Mouse (Mus musculus) forebrain, embryonic 10.5 days (tissue): ENCODE results near the gene Lrrfip2. TPM values are rescaled to one million over a fixed set of nuclear protein-coding genes. Genes with fewer than 3 reads are reported as not detected.

Experiments
- DNase-seq: peaks from one replicate; pipeline ENCODE4 v3.0.0-alpha.2; 2017; ENCODE audit warnings: low spot score; ENCODE audit errors: extremely low spot score
- H3K27ac ChIP-seq: fragments of 300-500 bp; sonication (generic); 2 replicates; pipeline ENCODE4 v1.5.1; 2016; ENCODE audit warnings: mild to moderate bottlenecking
- H3K27me3 ChIP-seq: fragments of 300-500 bp; sonication (generic); 2 replicates; pipeline ENCODE4 v1.6.1; 2016; ENCODE audit warnings: mild to moderate bottlenecking; ENCODE audit not compliant: poor library complexity, severe bottlenecking
- H3K36me3 ChIP-seq: fragments of 300-500 bp; sonication (generic); replicated peaks from 2 replicates; pipeline ENCODE4 v1.6.1; 2016; ENCODE audit warnings: mild to moderate bottlenecking, moderate library complexity
- H3K4me1 ChIP-seq: fragments of 300-500 bp; sonication (generic); 2 replicates; pipeline ENCODE4 v1.6.1; 2016
- H3K4me3 ChIP-seq: fragments of 300-500 bp; sonication (generic); 2 replicates; pipeline ENCODE4 v1.5.1; 2016; ENCODE audit warnings: mild to moderate bottlenecking, moderate library complexity
- H3K9me3 ChIP-seq: fragments of 300-500 bp; sonication (generic); 2 replicates; pipeline ENCODE4 v1.6.1; 2016; ENCODE audit warnings: mild to moderate bottlenecking, moderate library complexity
- WGBS: fragments of 180-500 bp; shearing (Covaris S2); methylation state at CpG from one replicate; pipeline ENCODE4 v1.1.7; 2016; 5-methylcytosine and 5-hydroxymethylcytosine counted together
- polyA plus RNA-seq: library from polyadenylated mRNA; unstranded; fragments of >200 nt; fragmentation: Nextera tagmentation; extraction: Ambion mirVana; gene quantifications from 2 replicates; pipeline ENCODE4 v1.2.1, GENCODE M21; 2016

Gene Lrrfip2
- polyA plus RNA-seq, 1 experiment from 2014 or later = 42.1 TPM

- H3K36me3 ChIP-seq = no peaks in the 10 kb centered on the region
- H3K27me3 ChIP-seq = peaks cover 9% of the 10 kb centered on the region
- no peak overlapping the region for H3K4me3 ChIP-seq
- peaks cover 15% of the 10 kb centered on the region for H3K4me1 ChIP-seq
- no peaks in the 10 kb centered on the region for H3K9me3 ChIP-seq
- WGBS = 34% methylated on average over 5 of the region's 5 CpGs
- no peak for DNase-seq
- H3K27ac ChIP-seq = no peak overlapping the region
Measured at GRCm38 (mm10) chr9:111093094-111093493, 24.3 kb upstream of the Lrrfip2 start.

GRCm38 (mm10) chr9:111094626-111095025 is 22.8 kb upstream of the Lrrfip2 start:
- no peaks in the 10 kb centered on the region for H3K36me3 ChIP-seq
- no peak overlapping the region for H3K27ac ChIP-seq
- 82% methylated on average over 5 of the region's 5 CpGs for WGBS
- H3K4me3 ChIP-seq = no peak overlapping the region
- H3K27me3 ChIP-seq = peaks cover 1% of the 10 kb centered on the region; the same call in 1 of the 2 replicates
- H3K4me1 ChIP-seq = no peaks in the 10 kb centered on the region
- H3K9me3 ChIP-seq = no peaks in the 10 kb centered on the region
- no peak for DNase-seq

- Histone ChIP-seq H3K27ac (no peak overlapping the region), H3K4me1 (no peaks in the 10 kb centered on the region), H3K9me3 (no peaks in the 10 kb centered on the region), H3K36me3 (no peaks in the 10 kb centered on the region), H3K4me3 (no peak overlapping the region), H3K27me3 (no peaks in the 10 kb centered on the region)
- 86% methylated on average over 7 of the region's 7 CpGs for WGBS
- DNase-seq = no peak
Measured at GRCm38 (mm10) chr9:111095710-111096109, 21.7 kb upstream of the Lrrfip2 start.

GRCm38 (mm10) chr9:111096419-111097326 is 20.7 kb upstream of the Lrrfip2 start:
- Histone ChIP-seq H3K27ac (no peak overlapping the region), H3K4me3 (no peak overlapping the region), H3K4me1 (no peaks in the 10 kb centered on the region), H3K27me3 (no peaks in the 10 kb centered on the region), H3K36me3 (no peaks in the 10 kb centered on the region), H3K9me3 (no peaks in the 10 kb centered on the region)
- DNase-seq = no peak
- 85% methylated on average over 16 of the region's 16 CpGs for WGBS

GRCm38 (mm10) chr9:111097543-111097942 is 19.8 kb upstream of the Lrrfip2 start:
- no peaks in the 10 kb centered on the region for H3K4me1 ChIP-seq
- 70% methylated on average over 6 of the region's 6 CpGs for WGBS
- H3K4me3 ChIP-seq = no peak overlapping the region
- H3K27me3 ChIP-seq = no peaks in the 10 kb centered on the region
- no peak overlapping the region for H3K27ac ChIP-seq
- H3K9me3 ChIP-seq = no peaks in the 10 kb centered on the region
- DNase-seq = no peak
- no peaks in the 10 kb centered on the region for H3K36me3 ChIP-seq

GRCm38 (mm10) chr9:111100406-111100805 is 17.0 kb upstream of the Lrrfip2 start:
- Histone ChIP-seq H3K27me3 (no peaks in the 10 kb centered on the region), H3K4me1 (no peaks in the 10 kb centered on the region), H3K36me3 (no peaks in the 10 kb centered on the region), H3K9me3 (no peaks in the 10 kb centered on the region), H3K27ac (no peak overlapping the region), H3K4me3 (no peak overlapping the region)
- 85% methylated on average over 3 of the region's 3 CpGs for WGBS
- DNase-seq = no peak

- H3K27me3 ChIP-seq = no peaks in the 10 kb centered on the region
- DNase-seq = no peak
- no peak overlapping the region for H3K27ac ChIP-seq
- H3K9me3 ChIP-seq = no peaks in the 10 kb centered on the region
- H3K36me3 ChIP-seq = no peaks in the 10 kb centered on the region
- no peaks in the 10 kb centered on the region for H3K4me1 ChIP-seq
- H3K4me3 ChIP-seq = no peak overlapping the region
- WGBS = 87% methylated on average over 5 of the region's 5 CpGs
Measured at GRCm38 (mm10) chr9:111103293-111103692, 14.1 kb upstream of the Lrrfip2 start.

GRCm38 (mm10) chr9:111103893-111104292 is 13.5 kb upstream of the Lrrfip2 start:
- DNase-seq = no peak
- H3K4me3 ChIP-seq = no peak overlapping the region
- H3K27ac ChIP-seq = no peak overlapping the region
- no peaks in the 10 kb centered on the region for H3K36me3 ChIP-seq
- H3K27me3 ChIP-seq = no peaks in the 10 kb centered on the region
- 89% methylated on average over 5 of the region's 5 CpGs for WGBS
- H3K9me3 ChIP-seq = no peaks in the 10 kb centered on the region
- no peaks in the 10 kb centered on the region for H3K4me1 ChIP-seq

GRCm38 (mm10) chr9:111107863-111108262 is 9.5 kb upstream of the Lrrfip2 start:
- H3K27ac ChIP-seq = no peak overlapping the region
- H3K4me3 ChIP-seq = no peak overlapping the region
- DNase-seq = no peak
- H3K36me3 ChIP-seq = no peaks in the 10 kb centered on the region
- no peaks in the 10 kb centered on the region for H3K27me3 ChIP-seq
- 86% methylated on average over 3 of the region's 3 CpGs for WGBS
- H3K9me3 ChIP-seq = no peaks in the 10 kb centered on the region
- no peaks in the 10 kb centered on the region for H3K4me1 ChIP-seq

- H3K9me3 ChIP-seq = no peaks in the 10 kb centered on the region
- peak overlapping the region; percentile 83 for H3K4me3 ChIP-seq
- H3K27me3 ChIP-seq = no peaks in the 10 kb centered on the region
- H3K4me1 ChIP-seq = peaks cover 36% of the 10 kb centered on the region
- peak overlapping the region; percentile 91 for H3K27ac ChIP-seq
- peak; percentile 80 for DNase-seq
- peaks cover 14% of the 10 kb centered on the region for H3K36me3 ChIP-seq
- under 1% methylated on average over 56 of the region's 56 CpGs for WGBS
Measured at GRCm38 (mm10) chr9:111117794-111118251, 431 bp downstream of the Lrrfip2 start.

- peak; percentile 60 for DNase-seq
Measured at GRCm38 (mm10) chr9:111118252-111118890, 979 bp downstream of the Lrrfip2 start.

GRCm38 (mm10) chr9:111118891-111119441 is 1.6 kb downstream of the Lrrfip2 start:
- DNase-seq = no peak
- 22% methylated on average over 17 of the region's 17 CpGs for WGBS
- Histone ChIP-seq H3K36me3 (peaks cover 16% of the 10 kb centered on the region), H3K27me3 (no peaks in the 10 kb centered on the region), H3K9me3 (no peaks in the 10 kb centered on the region), H3K27ac (peak overlapping the region; percentile 91), H3K4me3 (peak overlapping the region; percentile 83), H3K4me1 (peaks cover 36% of the 10 kb centered on the region)

More at GRCm38 (mm10) chr9:111118252-111118890, 979 bp downstream of the Lrrfip2 start:
- peaks cover 16% of the 10 kb centered on the region for H3K36me3 ChIP-seq
- H3K9me3 ChIP-seq = no peaks in the 10 kb centered on the region
- under 1% methylated on average over 50 of the region's 52 CpGs for WGBS
- peak overlapping the region; percentile 91 for H3K27ac ChIP-seq
- peak overlapping the region; percentile 83 for H3K4me3 ChIP-seq
- peaks cover 36% of the 10 kb centered on the region for H3K4me1 ChIP-seq
- H3K27me3 ChIP-seq = no peaks in the 10 kb centered on the region

- 84% methylated on average over 5 of the region's 5 CpGs for WGBS
- Histone ChIP-seq H3K27ac (no peak overlapping the region), H3K27me3 (no peaks in the 10 kb centered on the region), H3K4me3 (no peak overlapping the region), H3K4me1 (peaks cover 29% of the 10 kb centered on the region), H3K36me3 (0 out of 2 replicates have a peak, but pooled peaks cover 12% of the 10 kb centered on the region), H3K9me3 (no peaks in the 10 kb centered on the region)
- no peak for DNase-seq
Measured at GRCm38 (mm10) chr9:111122446-111122845, 5.1 kb downstream of the Lrrfip2 start.
